Mouse (Mus musculus) small intestine, adult 2 months (tissue): ENCODE results near the gene Ccdc88c. TPM values are rescaled to one million over a fixed set of nuclear protein-coding genes. Genes with fewer than 3 reads are reported as not detected.

ENCODE experiments used
- H3K27ac ChIP-seq: fragments of 200-500 bp; 2 replicates; pipeline ENCODE4 v1.5.1; 2012; ENCODE audit warnings: low read depth, low read length, control low read depth, inconsistent platforms; ENCODE audit not compliant: insufficient read depth
- H3K27me3 ChIP-seq: fragments of 200-500 bp; 2 replicates; pipeline ENCODE4 v1.6.1; 2012; ENCODE audit warnings: mild to moderate bottlenecking, moderate library complexity, low read length, inconsistent platforms; ENCODE audit not compliant: control insufficient read depth, insufficient read depth
- H3K36me3 ChIP-seq: fragments of 200-500 bp; 2 replicates; pipeline ENCODE4 v1.6.1; 2012; ENCODE audit warnings: mild to moderate bottlenecking, low read length, control low read depth, inconsistent platforms; ENCODE audit not compliant: control insufficient read depth, insufficient read depth
- H3K4me1 ChIP-seq: fragments of 200-500 bp; 2 replicates; pipeline ENCODE4 v1.6.1; 2012; ENCODE audit warnings: low read length, inconsistent platforms, mixed read lengths; ENCODE audit not compliant: control insufficient read depth, insufficient read depth, insufficient read length
- H3K4me3 ChIP-seq: fragments of 200-500 bp; 2 replicates; pipeline ENCODE4 v1.5.1; 2012; ENCODE audit warnings: low read depth, mild to moderate bottlenecking, control low read depth, inconsistent platforms, low read length, moderate library complexity
- CTCF ChIP-seq: fragments of 200-500 bp; IDR thresholded peaks from 2 replicates; pipeline ENCODE4 v1.5.1; 2012; ENCODE audit warnings: low read depth, mild to moderate bottlenecking, control low read depth, inconsistent platforms, low read length, moderate library complexity, mixed read lengths; ENCODE audit not compliant: insufficient replicate concordance, insufficient read length; ENCODE audit errors: extremely low read depth
- POLR2A ChIP-seq: fragments of 200-500 bp; IDR thresholded peaks from 2 replicates; pipeline ENCODE4 v1.6.1; 2012; ENCODE audit warnings: low read depth, mild to moderate bottlenecking, control low read depth, inconsistent platforms, low read length, moderate library complexity
- whole genome bisulfite sequencing: fragments of 180-500 bp; shearing (Covaris S2); methylation state at CpG from one replicate; pipeline ENCODE4 v1.1.7; 2018; 5-methylcytosine and 5-hydroxymethylcytosine counted together
- polyA plus RNA-seq: library from polyadenylated mRNA; depleted of rRNA; stranded (reverse); fragments of >200 nt; gene quantifications from 2 replicates; pipeline ENCODE4 v1.2.3, GENCODE M21; 2012

Gene Ccdc88c
- polyA plus RNA-seq, 1 experiment = 11.7 TPM

DNA sequence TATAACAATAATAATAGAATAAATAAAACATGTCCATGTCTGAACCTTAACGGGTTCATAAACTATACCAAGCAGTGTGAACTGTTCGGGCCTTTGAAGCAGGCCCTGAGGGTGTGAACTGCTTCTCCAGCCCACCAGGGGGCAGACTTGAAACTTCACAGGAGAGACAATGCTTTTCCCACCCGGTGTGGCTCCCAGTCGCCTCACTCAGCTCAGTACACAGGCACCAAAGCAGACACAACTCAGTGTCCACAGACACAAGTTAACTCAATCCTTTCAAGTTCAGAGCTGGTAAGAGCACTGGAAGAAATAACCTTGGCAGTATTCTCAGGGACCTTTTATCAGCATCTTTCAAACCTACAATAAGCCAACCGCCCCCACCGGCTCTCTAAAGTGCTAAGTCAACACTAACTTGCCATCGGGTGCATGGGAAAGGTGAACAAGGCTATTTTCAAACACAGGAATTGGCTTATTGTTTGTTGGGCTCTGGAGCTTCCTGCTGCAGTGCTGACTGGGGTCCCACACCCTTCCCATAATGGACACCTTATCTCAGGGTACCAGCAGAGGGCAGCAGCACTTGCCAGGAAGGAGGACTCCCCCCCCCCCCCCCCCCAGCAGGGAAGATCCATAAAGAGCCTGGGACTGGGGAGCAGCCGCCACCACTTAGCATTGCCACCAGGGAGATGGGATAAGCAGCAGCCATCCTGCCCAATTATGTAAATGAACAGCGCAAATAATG is 76.5 kb downstream of the Ccdc88c start:
- TF ChIP-seq CTCF = peak; percentile 79; the same call in 1 of the 2 replicates
- TF ChIP-seq POLR2A = no peak
- Histone ChIP-seq H3K36me3 (peaks cover 53% of the 10 kb centered on the region), H3K4me3 (no peak overlapping the region), H3K27ac (no peak overlapping the region), H3K4me1 (no peaks in the 10 kb centered on the region), H3K27me3 (no peaks in the 10 kb centered on the region)
- 28% methylated on average over 9 of the region's 9 CpGs for WGBS

- H3K4me3 ChIP-seq = no peak overlapping the region
- peaks cover 74% of the 10 kb centered on the region for H3K36me3 ChIP-seq
- WGBS = 86% methylated on average over 5 of the region's 5 CpGs
- no peak for TF ChIP-seq POLR2A
- TF ChIP-seq CTCF = no peak
- H3K27me3 ChIP-seq = no peaks in the 10 kb centered on the region
- no peak overlapping the region for H3K27ac ChIP-seq
- H3K4me1 ChIP-seq = no peaks in the 10 kb centered on the region
These were observed 79.7 kb downstream of the Ccdc88c start for GRCm38 (mm10) chr12:100949146-100949545.

DNA sequence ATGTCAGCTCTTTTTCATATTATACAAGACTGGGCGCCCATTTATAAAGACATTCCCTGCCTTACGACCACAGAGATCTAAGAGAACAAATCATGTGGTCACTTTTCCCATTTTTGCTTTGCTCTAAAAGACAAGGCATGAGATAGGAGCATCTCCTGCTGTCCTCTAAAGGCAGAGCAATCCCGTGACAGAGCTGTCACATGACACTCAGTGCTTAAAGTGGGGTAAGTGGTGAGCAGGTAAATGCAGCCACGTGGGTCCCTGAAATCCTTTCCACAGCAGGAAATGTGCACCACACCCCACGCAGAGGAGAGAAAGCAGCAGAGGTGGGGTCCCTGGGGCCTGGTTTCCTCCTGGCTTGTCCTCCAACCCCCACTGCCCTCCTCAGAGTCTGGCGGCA is 80.8 kb downstream of the Ccdc88c start:
- no peak overlapping the region for H3K4me3 ChIP-seq
- WGBS = 88% methylated on average over 6 of the region's 6 CpGs
- H3K27me3 ChIP-seq = no peaks in the 10 kb centered on the region
- peaks cover 78% of the 10 kb centered on the region for H3K36me3 ChIP-seq
- no peaks in the 10 kb centered on the region for H3K4me1 ChIP-seq
- H3K27ac ChIP-seq = no peak overlapping the region
- TF ChIP-seq CTCF (no peak), POLR2A (no peak)

- WGBS = 73% methylated on average over 12 of the region's 12 CpGs
- TF ChIP-seq POLR2A = no peak
- no peak for TF ChIP-seq CTCF
- H3K27ac ChIP-seq = no peak overlapping the region
- no peaks in the 10 kb centered on the region for H3K4me1 ChIP-seq
- H3K4me3 ChIP-seq = no peak overlapping the region
- no peaks in the 10 kb centered on the region for H3K27me3 ChIP-seq
- H3K36me3 ChIP-seq = peaks cover 77% of the 10 kb centered on the region
These were observed 82.9 kb downstream of the Ccdc88c start for GRCm38 (mm10) chr12:100945948-100946347.

DNA sequence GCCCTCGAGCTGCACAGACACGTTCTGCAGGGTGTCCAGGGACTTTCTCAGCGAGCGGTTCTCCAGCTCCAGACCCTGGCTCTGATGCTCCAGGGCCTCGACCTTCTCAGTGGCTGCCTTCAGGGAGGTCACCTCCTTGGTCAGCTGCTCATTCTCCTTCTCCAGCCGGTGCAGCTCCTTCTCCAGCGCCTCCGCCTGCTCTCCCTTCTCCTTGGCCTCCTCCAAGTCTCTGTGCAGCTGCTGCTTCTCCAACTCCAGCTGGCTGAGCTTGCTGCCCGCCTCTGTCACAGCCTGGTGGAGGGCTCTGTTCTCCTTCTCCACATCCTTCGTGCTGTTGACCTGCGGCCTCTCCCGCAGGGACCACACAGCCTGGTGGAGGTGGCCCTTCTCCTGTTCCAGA is 83.4 kb downstream of the Ccdc88c start:
- H3K4me3 ChIP-seq = no peak overlapping the region
- H3K27me3 ChIP-seq = no peaks in the 10 kb centered on the region
- 74% methylated on average over 12 of the region's 12 CpGs for WGBS
- no peak overlapping the region for H3K27ac ChIP-seq
- no peak for TF ChIP-seq POLR2A
- no peak for TF ChIP-seq CTCF
- no peaks in the 10 kb centered on the region for H3K4me1 ChIP-seq
- H3K36me3 ChIP-seq = peaks cover 80% of the 10 kb centered on the region

- Histone ChIP-seq H3K27me3 (no peaks in the 10 kb centered on the region), H3K27ac (no peak overlapping the region), H3K36me3 (peaks cover 81% of the 10 kb centered on the region), H3K4me1 (no peaks in the 10 kb centered on the region), H3K4me3 (no peak overlapping the region)
- 88% methylated on average over 21 of the region's 21 CpGs for WGBS
- TF ChIP-seq CTCF = no peak
These were observed 83.9 kb downstream of the Ccdc88c start for GRCm38 (mm10) chr12:100944921-100945336.

GRCm38 (mm10) chr12:100943146-100943545 is 85.7 kb downstream of the Ccdc88c start:
- Histone ChIP-seq H3K27ac (no peak overlapping the region), H3K4me1 (no peaks in the 10 kb centered on the region), H3K27me3 (no peaks in the 10 kb centered on the region), H3K36me3 (peaks cover 82% of the 10 kb centered on the region), H3K4me3 (no peak overlapping the region)
- 85% methylated on average over 4 of the region's 4 CpGs for WGBS
- TF ChIP-seq POLR2A = no peak
- no peak for TF ChIP-seq CTCF

DNA sequence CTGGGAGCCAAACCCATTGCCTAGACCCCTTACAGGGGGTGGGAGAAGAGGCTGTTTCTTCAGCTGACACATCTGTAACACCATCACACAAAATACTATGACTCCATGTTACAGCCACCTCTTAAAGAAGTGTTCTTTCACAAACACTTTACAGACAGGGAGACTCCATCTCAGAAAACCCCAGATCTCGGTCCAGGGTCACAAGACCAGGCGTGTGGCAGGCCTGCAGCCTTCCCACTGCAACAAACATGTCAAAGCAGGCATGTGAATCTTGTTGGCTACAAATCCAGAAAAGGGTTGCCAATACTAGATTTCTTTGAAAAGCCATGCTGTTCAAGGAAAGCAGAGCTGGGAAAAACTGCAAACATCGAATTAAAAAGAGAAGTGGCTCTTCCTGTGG is 87.5 kb downstream of the Ccdc88c start:
- Histone ChIP-seq H3K27me3 (no peaks in the 10 kb centered on the region), H3K4me3 (no peak overlapping the region), H3K27ac (no peak overlapping the region), H3K36me3 (peaks cover 73% of the 10 kb centered on the region), H3K4me1 (no peaks in the 10 kb centered on the region; the same call in 1 of the 2 replicates)
- TF ChIP-seq POLR2A = no peak
- TF ChIP-seq CTCF = no peak
- WGBS = 82% methylated on average over 3 of the region's 3 CpGs
